Mouse (Mus musculus) kidney, embryonic 14.5 days (tissue): Measurements from ENCODE around the gene Timd2. TPM values are rescaled to one million over a fixed set of nuclear protein-coding genes. Genes with fewer than 3 reads are reported as not detected.
"Not testable (repeated sequence)": the region's sequence is repeated elsewhere in the genome, so short reads cannot be mapped to it uniquely, and the experiment has no call there.

ENCODE experiments used
- ATAC-seq: fragments of 200-750 bp; cut with Nextera tagmentation; 2 replicates; pipeline ENCODE4 v1.8.0; 2017; ENCODE audit warnings: moderate number of reproducible peaks, mild to moderate bottlenecking, moderate TSS enrichment, moderate library complexity; ENCODE audit not compliant: low FRiP score, low TSS enrichment
- H3K27ac ChIP-seq: fragments of 300-500 bp; sonication (generic); 2 replicates; pipeline ENCODE4 v1.5.1; 2014; ENCODE audit warnings: low read depth, mild to moderate bottlenecking, low read length, moderate library complexity, mixed read lengths
- H3K27me3 ChIP-seq: fragments of 300-500 bp; sonication (generic); 2 replicates; pipeline ENCODE4 v1.6.1; 2014; ENCODE audit warnings: mild to moderate bottlenecking, low read length; ENCODE audit not compliant: control insufficient read depth, insufficient read depth
- H3K36me3 ChIP-seq: fragments of 300-500 bp; sonication (generic); 2 replicates; pipeline ENCODE4 v1.6.1; 2014; ENCODE audit warnings: low read length, mixed read lengths; ENCODE audit not compliant: control insufficient read depth, insufficient read depth
- H3K4me1 ChIP-seq: fragments of 300-500 bp; sonication (generic); 2 replicates; pipeline ENCODE4 v1.6.1; 2014; ENCODE audit warnings: low read length, mixed read lengths; ENCODE audit not compliant: control insufficient read depth, insufficient read depth
- H3K4me2 ChIP-seq: fragments of 300-500 bp; sonication (generic); replicated peaks from 2 replicates; pipeline ENCODE4 v1.6.1; 2014; ENCODE audit warnings: low read depth, mild to moderate bottlenecking, low read length
- H3K4me3 ChIP-seq: fragments of 300-500 bp; sonication (generic); 2 replicates; pipeline ENCODE4 v1.5.1; 2014; ENCODE audit warnings: mild to moderate bottlenecking, low read length
- H3K9ac ChIP-seq: fragments of 300-500 bp; sonication (generic); 2 replicates; pipeline ENCODE4 v1.6.1; 2014; ENCODE audit warnings: low read depth, mild to moderate bottlenecking, low read length, moderate library complexity
- H3K9me3 ChIP-seq: fragments of 300-500 bp; sonication (generic); 2 replicates; pipeline ENCODE4 v1.6.1; 2016; ENCODE audit warnings: low read length; ENCODE audit not compliant: control insufficient read depth
- WGBS: fragments of 180-500 bp; shearing (Covaris S2); extraction: QIAGEN DNeasy Blood & Tissue Kit; methylation state at CpG from one replicate; pipeline ENCODE4 v1.1.7; 2014; 5-methylcytosine and 5-hydroxymethylcytosine counted together
- polyA plus RNA-seq: library from polyadenylated mRNA; unstranded; fragments of >200 nt; fragmentation: Nextera tagmentation; extraction: Ambion mirVana; gene quantifications from 2 replicates; pipeline ENCODE4 v1.2.1, GENCODE M21; 2014

Timd2 gene
- polyA plus RNA-seq, 1 experiment from 2014 or later: not detected

GRCm38 (mm10) chr11:46635516-46635915 is 71.3 kb downstream of the Timd2 start:
- not testable (repeated sequence) for H3K27ac ChIP-seq

GRCm38 (mm10) chr11:46631635-46632034 is 75.2 kb downstream of the Timd2 start:
- Histone ChIP-seq H3K4me3 (no peak overlapping the region), H3K4me2 (no peak overlapping the region), H3K27me3 (no peaks in the 10 kb centered on the region), H3K9ac (no peak overlapping the region), H3K36me3 (no peaks in the 10 kb centered on the region), H3K9me3 (no peaks in the 10 kb centered on the region), H3K4me1 (no peaks in the 10 kb centered on the region), H3K27ac (no peak overlapping the region)
- WGBS: 35% methylated on average over 3 of the region's 3 CpGs
- ATAC-seq: no peak

More at GRCm38 (mm10) chr11:46635516-46635915, 71.3 kb downstream of the Timd2 start:
- not testable (repeated sequence) for H3K36me3 ChIP-seq, H3K4me1 ChIP-seq, H3K27me3 ChIP-seq, ATAC-seq, H3K9ac ChIP-seq, H3K4me3 ChIP-seq, H3K9me3 ChIP-seq, H3K4me2 ChIP-seq
- WGBS: 75% methylated on average over 4 of the region's 4 CpGs

- no peaks in the 10 kb centered on the region for H3K9me3 ChIP-seq
- H3K9ac ChIP-seq: no peak within 1 kb of the TSS
- 75% methylated on average over 2 of the region's 2 CpGs for WGBS
- H3K4me2 ChIP-seq: no peak within 1 kb of the TSS
- H3K27ac ChIP-seq: no peak within 1 kb of the TSS
- no peaks in the 10 kb centered on the region for H3K36me3 ChIP-seq
- H3K4me1 ChIP-seq: no peaks in the 10 kb centered on the region
- no peak within 1 kb of the TSS for H3K4me3 ChIP-seq
- H3K27me3 ChIP-seq: no peaks in the 10 kb centered on the region
- no peak for ATAC-seq
Observed at GRCm38 (mm10) chr11:46629211-46629795, 77.6 kb downstream of the Timd2 start, which contains the start of gene Dppa1. Gene Dppa1, minus strand, starts transcription at chr11:46629261.

GRCm38 (mm10) chr11:46620414-46621168 is 86.3 kb downstream of the Timd2 start:
- no peaks in the 10 kb centered on the region for H3K4me1 ChIP-seq
- H3K9ac ChIP-seq: no peak overlapping the region
- ATAC-seq: no peak
- no peaks in the 10 kb centered on the region for H3K36me3 ChIP-seq
- no peak overlapping the region for H3K4me3 ChIP-seq
- no peak overlapping the region for H3K27ac ChIP-seq
- H3K27me3 ChIP-seq: no peaks in the 10 kb centered on the region
- H3K9me3 ChIP-seq: no peaks in the 10 kb centered on the region
- H3K4me2 ChIP-seq: no peak overlapping the region
- 59% methylated on average over 7 of the region's 7 CpGs for WGBS

GRCm38 (mm10) chr11:46619929-46620328 is 86.9 kb downstream of the Timd2 start:
- H3K4me3 ChIP-seq: no peak overlapping the region
- no peaks in the 10 kb centered on the region for H3K36me3 ChIP-seq
- no peaks in the 10 kb centered on the region for H3K27me3 ChIP-seq
- no peak overlapping the region for H3K4me2 ChIP-seq
- no peak for ATAC-seq
- no peaks in the 10 kb centered on the region for H3K4me1 ChIP-seq
- H3K9me3 ChIP-seq: no peaks in the 10 kb centered on the region
- 96% methylated on average over 1 of the region's 1 CpGs for WGBS
- H3K9ac ChIP-seq: no peak overlapping the region
- no peak overlapping the region for H3K27ac ChIP-seq

Other genes starting within 250 kb of the Timd2 start
- gene Gm12169, start 182.8 kb downstream of the Timd2 start, polyA plus RNA-seq: not detected in 2 replicates
- gene BC053393, start 135.5 kb downstream of the Timd2 start, polyA plus RNA-seq: not detected in 2 replicates
- not detected in 2 replicates for gene Dppa1, start 77.8 kb downstream of the Timd2 start, polyA plus RNA-seq
- 0.34 TPM in 1 of 2 replicates, not detected in the other for gene Havcr1, start 28.0 kb upstream of the Timd2 start, polyA plus RNA-seq
- gene Timd4, start 103.7 kb upstream of the Timd2 start, polyA plus RNA-seq: 0.29 and 0.31 TPM in 2 replicates